In genomic region chr7:143072605-143073004, GRCm38 (mm10) we compare ENCODE assay signal across 22 mouse cellular contexts. TPM values are rescaled to one million over a fixed set of nuclear protein-coding genes. Genes with fewer than 3 reads are reported as not detected.
"Had no signal": no experiment of that assay in that cellular context is flagged by ENCODE, and none has a peak within 500 bp of the region (broad histone marks: within the 10 kb centered on the region; RNA-seq: fewer than 3 reads in every experiment).

No protein-coding gene starts in this region.

- H3K27me3 ChIP-seq: intestine, embryonic 15.5 days; limb, embryonic 12.5 days; liver, embryonic 13.5 days; liver, embryonic 15.5 days had no signal

- DNase-seq: gastrocnemius, adult 2 months; gastrocnemius, postnatal 25 days; kidney, adult 18-20 months; kidney, adult 8-10 months; liver, embryonic 13.5 days had no signal

- H3K9me3 ChIP-seq: heart, embryonic 10.5 days; heart, embryonic 12.5 days; intestine, embryonic 15.5 days; limb, embryonic 10.5 days; limb, embryonic 12.5 days; liver, embryonic 13.5 days; liver, embryonic 15.5 days had no signal

- H3K4me3 ChIP-seq: gastrocnemius, adult 2 months; heart, adult 2 months; heart, embryonic 10.5 days; heart, embryonic 12.5 days; intestine, embryonic 15.5 days; layer of hippocampus, adult 2 months; left cerebral cortex, adult 2 months; limb, embryonic 10.5 days; limb, embryonic 12.5 days; liver, embryonic 13.5 days; liver, embryonic 15.5 days had no signal

- H3K4me2 ChIP-seq: heart, embryonic 12.5 days; hindbrain, embryonic 14.5 days; intestine, embryonic 15.5 days; limb, embryonic 12.5 days; liver, embryonic 11.5 days; liver, embryonic 13.5 days; liver, embryonic 15.5 days had no signal

- H3K9ac ChIP-seq: heart, embryonic 12.5 days; hindbrain, embryonic 14.5 days; intestine, embryonic 15.5 days; limb, embryonic 12.5 days; liver, embryonic 13.5 days; liver, embryonic 15.5 days had no signal

- H3K27ac ChIP-seq: gastrocnemius, adult 2 months; heart, adult 2 months; heart, embryonic 10.5 days; hindbrain, embryonic 14.5 days; intestine, embryonic 15.5 days; layer of hippocampus, adult 2 months; left cerebral cortex, adult 2 months; limb, embryonic 10.5 days; limb, embryonic 12.5 days; liver, embryonic 13.5 days; liver, embryonic 15.5 days had no signal

- ATAC-seq: inflammation-experienced regulatory T-cells, adult 6 months; intestine, embryonic 15.5 days; intestine, postnatal 0 days had no signal

RNA-seq across cellular contexts. Expression of gene Trpm5, which starts 21.8 kb away (rescaled TPM):
- total RNA-seq: gastrocnemius, adult 2 months; granulocyte monocyte progenitor cell, adult 5-6 weeks; heart, adult 2 months; heart, postnatal 25 days; layer of hippocampus, adult 2 months; layer of hippocampus, postnatal 25 days; left cerebral cortex, adult 2 months; left cerebral cortex, postnatal 36 days had no signal

RNA-seq across cellular contexts. Expression of gene Kcnq1, which starts 33.6 kb away (rescaled TPM):
- total RNA-seq: granulocyte monocyte progenitor cell, adult 5-6 weeks had no signal
